Mouse (Mus musculus): ENCODE measurements around the gene Hdac9. TPM values are rescaled to one million over a fixed set of nuclear protein-coding genes. Genes with fewer than 3 reads are reported as not detected.

Hdac9 gene
- total and polyA plus RNA-seq, 3 experiments: 0.03 to 0.19 TPM; not detected in 1

GRCm38 (mm10) chr12:34195155-34195828 lies 721.6 kb downstream of the Hdac9 start:
- Histone ChIP-seq H3K4me1 (ENCODE audit: control insufficient read depth in 1 of 2, insufficient read depth in 2 of 2, low read length in 2 of 2) (no peaks in the 10 kb centered on the region), H3K79me2 (ENCODE audit: control insufficient read depth, insufficient read depth, low read length, poor library complexity) (no peaks in the 10 kb centered on the region), H3K9ac (ENCODE audit: control insufficient read depth, low read depth, low read length, poor library complexity, severe bottlenecking) (no peak overlapping the region), H3K27ac (ENCODE audit: control insufficient read depth, low read depth, low read length) (no peak overlapping the region), H3K36me3 (ENCODE audit: control insufficient read depth in 1 of 2, insufficient read depth in 2 of 2, low read length in 2 of 2) (no peaks in the 10 kb centered on the region), H3K9me3 (replicated peaks; ENCODE audit: insufficient read depth, low read length) (no peaks in the 10 kb centered on the region), H3K4me3 (ENCODE audit: control insufficient read depth in 1 of 2, insufficient read depth in 1 of 2, low read depth in 2 of 2, low read length in 2 of 2) (no peak overlapping the region), H3K27me3 (ENCODE audit: control insufficient read depth in 1 of 2, insufficient read depth in 2 of 2, low read length in 2 of 2) (no peaks in the 10 kb centered on the region)
- TF ChIP-seq ZNF384 (IDR thresholded peaks at IDR 0.05; ENCODE audit: low read depth, low read length) (no peak), MAX (IDR thresholded peaks at IDR 0.05; ENCODE audit: low read length) (no peak), SIN3A (IDR thresholded peaks at IDR 0.05; ENCODE audit: low read length) (no peak), GABPA (IDR thresholded peaks at IDR 0.05; ENCODE audit: low read depth, low read length) (no peak), MYC (IDR thresholded peaks at IDR 0.05; ENCODE audit: low read depth, low read length) (no peak), MAFK (IDR thresholded peaks at IDR 0.05; ENCODE audit: borderline replicate concordance, low read depth, low read length) (no peak), POLR2AphosphoS5 (IDR thresholded peaks at IDR 0.05; ENCODE audit: borderline replicate concordance, low read depth, low read length) (no peak)
- DNase-seq (ENCODE audit: low read depth, low spot score): no peak

GRCm38 (mm10) chr12:34194116-34194515 lies 722.8 kb downstream of the Hdac9 start:
- no peak for TF ChIP-seq GATA1 (IDR thresholded peaks at IDR 0.05; ENCODE audit: low read depth, low read length)
- TF ChIP-seq SIN3A (IDR thresholded peaks at IDR 0.05; ENCODE audit: low read length): no peak
- no peak for TF ChIP-seq TCF12 (IDR thresholded peaks at IDR 0.05; ENCODE audit: low read depth, low read length)
- TF ChIP-seq MXI1 (IDR thresholded peaks at IDR 0.05; ENCODE audit: low read depth, low read length): no peak
- TF ChIP-seq TAL1 (IDR thresholded peaks at IDR 0.05; ENCODE audit: low read length): no peak
- TF ChIP-seq USF1 (IDR thresholded peaks at IDR 0.05; ENCODE audit: low read depth, low read length): no peak
- TF ChIP-seq ZMIZ1 (IDR thresholded peaks at IDR 0.05; ENCODE audit: low read depth, low read length): no peak
- no peak for TF ChIP-seq RCOR1 (IDR thresholded peaks at IDR 0.05; ENCODE audit: low read depth, low read length)
- no peak for TF ChIP-seq SMC3 (IDR thresholded peaks at IDR 0.05; ENCODE audit: low read depth, low read length)
- TF ChIP-seq MAX (IDR thresholded peaks at IDR 0.05; ENCODE audit: low read length): no peak
- no peak for TF ChIP-seq TBP (IDR thresholded peaks at IDR 0.05; ENCODE audit: low read depth, low read length)
- no peak for TF ChIP-seq KAT2A (conservative IDR thresholded peaks at IDR 0.05; ENCODE audit: low read depth, low read length)
- no peak for TF ChIP-seq NRF1 (IDR thresholded peaks at IDR 0.05; ENCODE audit: insufficient read depth, low read depth, low read length, poor library complexity, severe bottlenecking)
- TF ChIP-seq ZKSCAN1 (IDR thresholded peaks at IDR 0.05; ENCODE audit: low read depth, low read length): no peak
- no peak for TF ChIP-seq UBTF (IDR thresholded peaks at IDR 0.05; ENCODE audit: borderline replicate concordance, insufficient read depth, low read depth, low read length)
- no peak overlapping the region for H3K9ac ChIP-seq (ENCODE audit: control insufficient read depth, low read depth, low read length, poor library complexity, severe bottlenecking)
- no peaks in the 10 kb centered on the region for H3K4me1 ChIP-seq (ENCODE audit: control insufficient read depth in 1 of 2, insufficient read depth in 2 of 2, low read length in 2 of 2)

More at GRCm38 (mm10) chr12:34194116-34194515, 722.8 kb downstream of the Hdac9 start:
- Histone ChIP-seq H3K27me3 (ENCODE audit: control insufficient read depth in 1 of 2, insufficient read depth in 2 of 2, low read length in 2 of 2) (no peaks in the 10 kb centered on the region), H3K27ac (ENCODE audit: control insufficient read depth, low read depth, low read length) (no peak overlapping the region), H3K79me2 (ENCODE audit: control insufficient read depth, insufficient read depth, low read length, poor library complexity) (no peaks in the 10 kb centered on the region), H3K36me3 (ENCODE audit: control insufficient read depth in 1 of 2, insufficient read depth in 2 of 2, low read length in 2 of 2) (no peaks in the 10 kb centered on the region), H3K4me3 (ENCODE audit: control insufficient read depth in 1 of 2, insufficient read depth in 1 of 2, low read depth in 2 of 2, low read length in 2 of 2) (no peak overlapping the region), H3K9me3 (replicated peaks; ENCODE audit: insufficient read depth, low read length) (no peaks in the 10 kb centered on the region)
- DNase-seq (ENCODE audit: low read depth, low spot score): no peak
